Mouse (Mus musculus) cerebral cortex, adult 2 months (tissue): ENCODE results near the gene Defa36.

Experiments
- whole genome bisulfite sequencing: fragments of 180-500 bp; shearing (Covaris S2); methylation state at CpG from one replicate; pipeline ENCODE4 v1.1.7; 2018; 5-methylcytosine and 5-hydroxymethylcytosine counted together

The Defa36 gene

GRCm38 (mm10) chr8:21427111-21427510 is at the start of gene Defa36:
TSS of gene Defa36 (plus strand) at chr8:21427411.
- no CpG with 5 or more reads among the region's 1 CpGs for WGBS

- no CpG with 5 or more reads among the region's 2 CpGs for WGBS
These were observed 49.0 kb upstream of the Defa36 start, which contains the start of gene Defa2 for GRCm38 (mm10) chr8:21378215-21378614. TSS of gene Defa2 (plus strand) at chr8:21378515.

- WGBS: no CpG with 5 or more reads among the region's 2 CpGs
These were observed 35.7 kb upstream of the Defa36 start, which contains the start of gene Defa33 for GRCm38 (mm10) chr8:21391511-21391910. TSS of gene Defa33 (plus strand) at chr8:21391811.

- WGBS: no CpG with 5 or more reads among the region's 1 CpGs
These were observed 29.2 kb downstream of the Defa36 start, which contains the start of gene Gm7849 for GRCm38 (mm10) chr8:21456460-21456859. TSS of gene Gm7849 (minus strand) at chr8:21456560.
